Mouse (Mus musculus) left cerebral cortex, postnatal 25 days (tissue): ENCODE measurements around the gene Gmeb2. TPM values are rescaled to one million over a fixed set of nuclear protein-coding genes. Genes with fewer than 3 reads are reported as not detected.

Experiments used
- total RNA-seq, 2 experiments: library from RNA; stranded (reverse); gene quantifications; 2 replicates each; pipeline ENCODE4 v1.2.3; 2021

Gene Gmeb2
- total RNA-seq, 2 experiments from 2014 or later: 21.3 to 23.9 TPM

Other genes with a start within 250 kb of the Gmeb2 start
- gene Chrna4, start 244.5 kb downstream of the Gmeb2 start, total RNA-seq: 10 to 100 TPM; 31.2 to 38.2 TPM
- 100 to 1,000 TPM; 227 to 240 TPM for gene Kcnq2, start 152.7 kb downstream of the Gmeb2 start, total RNA-seq
- 1,000 to 10,000 TPM; 1,322 to 1,385 TPM for gene Eef1a2, start 131.0 kb downstream of the Gmeb2 start, total RNA-seq
- 10 to 100 TPM; 95.9 to 97.3 TPM for gene Ppdpf, start 100.8 kb downstream of the Gmeb2 start, total RNA-seq
- gene Ptk6, start 85.2 kb downstream of the Gmeb2 start, total RNA-seq: under 1 TPM in 1 of 2 experiments, not detected in 1; 0.09 TPM
- gene Srms, start 74.8 kb downstream of the Gmeb2 start, total RNA-seq: under 1 TPM in 1 of 2 experiments, not detected in 1; 0.21 TPM
- under 1 TPM in 1 of 2 experiments, not detected in 1; 0.30 TPM for gene Fndc11, start 68.0 kb downstream of the Gmeb2 start, total RNA-seq
- gene Helz2, start 46.0 kb downstream of the Gmeb2 start, total RNA-seq: 1 to 10 TPM; 2.2 to 2.5 TPM
- gene Stmn3, start 26.5 kb upstream of the Gmeb2 start, total RNA-seq: 100 to 1,000 TPM; 631 to 689 TPM
- 10 to 100 TPM; 29.8 to 34.9 TPM for gene Rtel1, start 31.7 kb upstream of the Gmeb2 start, total RNA-seq
- gene Zgpat, start 76.9 kb upstream of the Gmeb2 start, total RNA-seq: 10 to 100 TPM; 64.8 to 68.0 TPM
- 10 to 100 TPM; 39.5 to 41.4 TPM for gene Arfrp1, start 77.4 kb upstream of the Gmeb2 start, total RNA-seq
- gene Lime1, start 92.0 kb upstream of the Gmeb2 start, total RNA-seq: 10 to 100 TPM; 35.8 to 39.1 TPM
- gene Zbtb46, start 171.4 kb upstream of the Gmeb2 start, total RNA-seq: 10 to 100 TPM; 11.2 to 15.3 TPM
- not detected for gene Abhd16b, start 205.2 kb upstream of the Gmeb2 start, total RNA-seq
- 10 to 100 TPM; 74.7 to 76.8 TPM for gene Tpd52l2, start 209.1 kb upstream of the Gmeb2 start, total RNA-seq
- 100 to 1,000 TPM; 289 to 296 TPM for gene Dnajc5, start 232.4 kb upstream of the Gmeb2 start, total RNA-seq